Mouse (Mus musculus) heart, adult 2 months (tissue): ENCODE results near the gene Fanci.

Experiments
- CTCF ChIP-seq: fragments of 200-600 bp; IDR thresholded peaks from 2 replicates; pipeline ENCODE4 v1.8.1; 2022; ENCODE audit warnings: antibody characterized with exemption, mild to moderate bottlenecking, moderate library complexity
- POLR2A ChIP-seq: fragments of 200-500 bp; IDR thresholded peaks from 2 replicates; pipeline ENCODE4 v1.6.1; 2011; ENCODE audit warnings: mild to moderate bottlenecking, low read depth, low read length, control low read depth; ENCODE audit not compliant: insufficient read depth

- TF ChIP-seq CTCF = no peak
- no peak for TF ChIP-seq POLR2A
Observed at GRCm38 (mm10) chr7:79387991-79388390, 3.7 kb upstream of the Fanci start.
